Mouse (Mus musculus): ENCODE results near the gene Olfr283. TPM values are rescaled to one million over a fixed set of nuclear protein-coding genes. Genes with fewer than 3 reads are reported as not detected.
"Not testable (repeated sequence)": the region's sequence is repeated elsewhere in the genome, so short reads cannot be mapped to it uniquely, and the experiment has no call there.

The Olfr283 gene
- not detected in 2 replicates for polyA plus RNA-seq (2012; rRNA removed)

DNA sequence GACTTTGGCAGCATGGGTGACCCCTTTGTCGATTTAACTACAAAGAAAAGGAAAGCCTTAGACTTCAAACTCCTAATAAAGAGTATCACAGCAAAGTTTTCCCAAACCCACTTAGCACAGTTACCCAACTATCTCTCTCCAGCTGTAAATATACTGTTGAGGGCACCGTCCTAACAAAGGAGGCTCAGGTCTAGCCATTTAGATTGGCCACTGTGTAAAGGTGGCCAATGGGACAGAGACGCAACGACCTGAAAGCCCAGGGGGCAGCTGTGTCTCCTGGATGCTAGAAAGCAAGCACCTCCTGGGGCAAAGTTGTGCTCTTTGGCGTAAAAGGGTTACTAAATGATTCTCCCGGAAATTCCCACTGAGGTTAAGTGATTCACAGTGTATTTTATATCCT is at the start of gene Olfr283:
Gene Olfr283, minus strand, starts transcription at position 101 of the 400 bp plus-strand sequence.
- Histone ChIP-seq H3K36me3 (ENCODE audit: control insufficient read depth, insufficient read depth, low read length) (no peaks in the 10 kb centered on the region), H3K27ac (ENCODE audit: insufficient read depth, low read depth, low read length) (no peak within 1 kb of the TSS), H3K27me3 (replicated peaks; ENCODE audit: control insufficient read depth, insufficient read depth, low read length) (no peaks in the 10 kb centered on the region), H3K4me1 (ENCODE audit: control insufficient read depth, insufficient read depth, low read length) (no peaks in the 10 kb centered on the region), H3K4me3 (ENCODE audit: insufficient read depth, low read depth, low read length) (no peak within 1 kb of the TSS)
- 85% methylated on average over 6 of the region's 6 CpGs for WGBS
- TF ChIP-seq CTCF (conservative IDR thresholded peaks at IDR 0.05; ENCODE audit: insufficient read depth, insufficient read length, low read depth, low read length) (no peak), POLR2A (IDR thresholded peaks at IDR 0.05; ENCODE audit: low read depth, low read length) (no peak)
- DNase-seq: no peak

DNA sequence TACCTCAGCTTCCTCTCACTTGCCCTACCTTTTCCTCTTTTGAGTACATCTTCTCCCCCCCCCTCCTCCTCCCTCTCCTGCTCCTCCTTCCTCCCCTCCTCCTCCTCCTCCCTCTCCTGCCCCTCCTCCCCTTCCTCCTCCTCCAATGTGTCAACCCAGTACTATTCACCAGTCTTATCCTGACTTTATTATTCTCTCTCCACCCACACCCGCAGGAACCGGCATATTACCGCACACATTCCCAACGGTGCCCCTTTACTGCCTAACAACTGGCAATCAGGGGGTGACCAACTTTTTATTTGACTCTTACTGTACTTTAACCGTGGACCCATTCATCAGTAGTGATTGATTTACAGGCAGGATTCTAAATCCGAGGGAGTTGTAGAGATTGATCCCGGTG is 44.4 kb upstream of the Olfr283 start:
- TF ChIP-seq POLR2A (IDR thresholded peaks at IDR 0.05; ENCODE audit: low read depth, low read length): no peak
- TF ChIP-seq CTCF (conservative IDR thresholded peaks at IDR 0.05; ENCODE audit: insufficient read depth, insufficient read length, low read depth, low read length): no peak
- no peak overlapping the region for H3K4me3 ChIP-seq (ENCODE audit: insufficient read depth, low read depth, low read length)
- H3K4me1 ChIP-seq (ENCODE audit: control insufficient read depth, insufficient read depth, low read length): no peaks in the 10 kb centered on the region
- no peak for DNase-seq
- H3K36me3 ChIP-seq (ENCODE audit: control insufficient read depth, insufficient read depth, low read length): no peaks in the 10 kb centered on the region
- WGBS: 33% methylated on average over 7 of the region's 7 CpGs
- no peak overlapping the region for H3K27ac ChIP-seq (ENCODE audit: insufficient read depth, low read depth, low read length)
- no peaks in the 10 kb centered on the region for H3K27me3 ChIP-seq (replicated peaks; ENCODE audit: control insufficient read depth, insufficient read depth, low read length)

DNA sequence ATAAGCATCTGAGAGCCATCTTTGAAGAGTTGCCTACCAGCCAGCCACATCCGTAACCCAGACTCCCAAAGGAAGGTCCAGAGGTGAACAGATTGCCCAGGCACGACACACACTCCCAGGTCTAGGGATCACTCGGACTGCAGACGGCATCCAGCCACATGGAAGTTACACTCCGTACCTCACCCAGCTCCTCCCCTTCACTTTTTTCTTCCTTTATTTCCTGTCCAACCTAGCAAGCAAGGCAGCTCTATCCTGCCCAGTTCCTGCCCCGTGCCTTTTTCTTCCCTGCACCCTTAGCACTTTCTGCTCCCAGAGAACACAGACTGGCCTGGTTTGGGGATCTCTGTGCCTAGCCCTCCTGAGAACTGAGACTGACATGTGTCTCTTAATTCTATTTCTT is 44.0 kb upstream of the Olfr283 start:
- H3K36me3 ChIP-seq (ENCODE audit: control insufficient read depth, insufficient read depth, low read length): no peaks in the 10 kb centered on the region
- no peaks in the 10 kb centered on the region for H3K4me1 ChIP-seq (ENCODE audit: control insufficient read depth, insufficient read depth, low read length)
- TF ChIP-seq POLR2A (IDR thresholded peaks at IDR 0.05; ENCODE audit: low read depth, low read length) (no peak), CTCF (conservative IDR thresholded peaks at IDR 0.05; ENCODE audit: insufficient read depth, insufficient read length, low read depth, low read length) (no peak)
- H3K27me3 ChIP-seq (replicated peaks; ENCODE audit: control insufficient read depth, insufficient read depth, low read length): no peaks in the 10 kb centered on the region
- no peak for DNase-seq
- H3K4me3 ChIP-seq (ENCODE audit: insufficient read depth, low read depth, low read length): no peak overlapping the region
- H3K27ac ChIP-seq (ENCODE audit: insufficient read depth, low read depth, low read length): no peak overlapping the region
- 23% methylated on average over 6 of the region's 6 CpGs for WGBS

DNA sequence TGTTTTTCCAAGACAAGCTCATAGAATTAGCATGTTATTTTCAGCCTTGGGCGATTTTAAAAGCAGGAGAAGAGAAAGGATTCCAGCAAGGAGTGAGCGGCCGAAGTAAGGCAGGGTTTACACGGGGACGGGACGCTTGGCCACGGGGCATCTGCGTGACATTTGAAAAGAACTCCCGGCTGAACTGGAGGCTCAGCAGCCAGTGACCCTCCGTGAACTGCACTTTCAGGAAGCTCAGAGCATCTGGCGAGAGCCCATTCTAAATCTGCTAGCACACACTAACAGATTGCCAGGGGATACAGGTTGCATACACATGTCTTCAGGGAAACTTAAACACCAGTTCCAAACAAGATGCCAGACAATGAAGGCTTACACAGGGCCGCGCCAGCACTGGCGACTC is 43.6 kb upstream of the Olfr283 start:
- no peak for TF ChIP-seq POLR2A (IDR thresholded peaks at IDR 0.05; ENCODE audit: low read depth, low read length)
- TF ChIP-seq CTCF (conservative IDR thresholded peaks at IDR 0.05; ENCODE audit: insufficient read depth, insufficient read length, low read depth, low read length): no peak
- Histone ChIP-seq H3K36me3 (ENCODE audit: control insufficient read depth, insufficient read depth, low read length) (no peaks in the 10 kb centered on the region), H3K4me1 (ENCODE audit: control insufficient read depth, insufficient read depth, low read length) (no peaks in the 10 kb centered on the region), H3K4me3 (ENCODE audit: insufficient read depth, low read depth, low read length) (no peak overlapping the region), H3K27me3 (replicated peaks; ENCODE audit: control insufficient read depth, insufficient read depth, low read length) (no peaks in the 10 kb centered on the region), H3K27ac (ENCODE audit: insufficient read depth, low read depth, low read length) (no peak overlapping the region)
- no peak for DNase-seq
- WGBS: 66% methylated on average over 14 of the region's 14 CpGs

DNA sequence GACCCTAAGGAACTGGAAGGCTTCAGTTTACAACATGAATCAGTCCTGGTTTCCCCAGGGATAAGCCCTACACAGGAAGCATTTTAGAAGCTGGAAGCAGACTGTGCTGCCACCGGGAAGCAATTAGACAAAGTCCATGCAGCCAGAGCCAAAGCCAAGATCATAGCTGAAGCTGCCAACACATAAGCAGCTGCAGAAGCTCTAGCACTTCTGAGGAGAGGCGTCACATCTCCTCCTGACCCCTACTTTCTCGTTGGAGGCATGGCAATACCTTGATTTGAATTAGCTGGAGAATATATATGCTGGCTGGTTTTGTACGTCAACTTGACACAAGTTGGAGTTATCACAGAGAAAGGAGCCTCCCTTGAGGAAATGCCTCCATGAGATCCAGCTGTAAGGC is 40.2 kb upstream of the Olfr283 start:
- Histone ChIP-seq H3K27ac (ENCODE audit: insufficient read depth, low read depth, low read length) (no peak overlapping the region), H3K4me3 (ENCODE audit: insufficient read depth, low read depth, low read length) (no peak overlapping the region), H3K4me1 (ENCODE audit: control insufficient read depth, insufficient read depth, low read length) (no peaks in the 10 kb centered on the region), H3K27me3 (replicated peaks; ENCODE audit: control insufficient read depth, insufficient read depth, low read length) (no peaks in the 10 kb centered on the region), H3K36me3 (ENCODE audit: control insufficient read depth, insufficient read depth, low read length) (no peaks in the 10 kb centered on the region)
- TF ChIP-seq CTCF (conservative IDR thresholded peaks at IDR 0.05; ENCODE audit: insufficient read depth, insufficient read length, low read depth, low read length): no peak
- TF ChIP-seq POLR2A (IDR thresholded peaks at IDR 0.05; ENCODE audit: low read depth, low read length): no peak
- no peak for DNase-seq
- 65% methylated on average over 4 of the region's 4 CpGs for WGBS

DNA sequence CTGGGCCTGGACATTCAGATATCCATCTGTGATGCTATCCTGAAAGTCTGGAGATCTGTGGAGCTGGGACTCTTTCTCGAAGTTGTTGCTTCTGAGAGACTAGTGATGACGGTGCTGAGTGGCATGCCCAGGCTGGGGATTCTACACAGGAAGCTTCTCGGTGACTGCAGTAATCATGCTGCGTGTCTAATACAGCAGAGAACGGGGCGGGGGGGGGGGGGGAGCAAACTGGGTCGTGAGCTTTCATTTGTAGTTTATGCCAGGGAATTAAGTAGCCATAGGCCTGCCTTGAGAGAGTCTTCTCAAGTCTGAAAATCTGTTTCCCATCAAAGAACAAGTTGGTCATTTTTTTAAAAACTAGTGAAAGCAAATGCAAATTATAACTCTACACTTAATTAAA is 37.4 kb upstream of the Olfr283 start:
- no peaks in the 10 kb centered on the region for H3K4me1 ChIP-seq (ENCODE audit: control insufficient read depth, insufficient read depth, low read length)
- no peaks in the 10 kb centered on the region for H3K36me3 ChIP-seq (ENCODE audit: control insufficient read depth, insufficient read depth, low read length)
- H3K27me3 ChIP-seq (replicated peaks; ENCODE audit: control insufficient read depth, insufficient read depth, low read length): no peaks in the 10 kb centered on the region
- H3K27ac ChIP-seq (ENCODE audit: insufficient read depth, low read depth, low read length): no peak overlapping the region
- no peak overlapping the region for H3K4me3 ChIP-seq (ENCODE audit: insufficient read depth, low read depth, low read length)
- DNase-seq: no peak
- whole genome bisulfite sequencing: 73% methylated on average over 7 of the region's 7 CpGs
- TF ChIP-seq POLR2A (IDR thresholded peaks at IDR 0.05; ENCODE audit: low read depth, low read length) (no peak), CTCF (conservative IDR thresholded peaks at IDR 0.05; ENCODE audit: insufficient read depth, insufficient read length, low read depth, low read length) (no peak)

DNA sequence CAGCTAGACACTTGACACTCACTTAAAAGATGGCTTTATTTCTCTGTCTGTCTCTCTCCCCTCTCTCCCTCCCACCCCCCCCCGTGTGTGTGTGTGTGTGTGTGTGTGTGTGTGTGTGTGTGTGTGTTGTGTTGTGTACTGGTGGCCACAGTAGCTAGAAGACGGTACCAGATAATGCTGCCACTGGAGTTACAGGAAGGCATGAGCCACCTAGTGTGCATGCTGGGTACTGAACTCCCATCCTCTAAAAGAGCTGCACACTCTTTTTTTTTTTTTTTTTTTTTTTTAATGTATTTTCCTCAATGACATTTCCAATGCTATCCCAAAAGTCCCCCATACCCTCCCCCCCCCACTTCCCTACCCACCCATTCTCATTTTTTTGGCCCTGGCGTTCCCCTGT is 36.5 kb upstream of the Olfr283 start:
- not testable (repeated sequence) for DNase-seq

DNA sequence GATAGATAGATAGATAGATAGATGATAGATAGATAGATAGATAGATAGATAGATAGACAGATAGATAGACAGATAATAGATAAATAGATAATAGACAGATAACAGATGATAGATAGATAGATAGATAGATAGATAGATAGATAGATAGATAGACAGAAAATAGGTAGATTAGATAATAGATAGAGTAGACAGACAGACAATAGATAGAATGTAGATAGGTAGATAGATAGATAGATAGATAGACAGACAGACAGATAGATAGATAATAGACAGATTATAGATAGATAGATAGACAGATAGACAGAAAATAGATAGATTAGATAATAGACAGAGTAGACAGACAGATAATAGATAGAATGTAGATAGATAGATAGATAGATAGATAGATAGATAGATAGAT is 36.1 kb upstream of the Olfr283 start:
- H3K27ac ChIP-seq (ENCODE audit: insufficient read depth, low read depth, low read length); H3K4me3 ChIP-seq (ENCODE audit: insufficient read depth, low read depth, low read length); H3K4me1 ChIP-seq (ENCODE audit: control insufficient read depth, insufficient read depth, low read length); H3K36me3 ChIP-seq (ENCODE audit: control insufficient read depth, insufficient read depth, low read length); DNase-seq; H3K27me3 ChIP-seq (replicated peaks; ENCODE audit: control insufficient read depth, insufficient read depth, low read length): not testable (repeated sequence)

More for the DNA sequence above, 36.5 kb upstream of the Olfr283 start:
- TF ChIP-seq CTCF (conservative IDR thresholded peaks at IDR 0.05; ENCODE audit: insufficient read depth, insufficient read length, low read depth, low read length): peak; percentile 51; the same call in 1 of the 2 replicates
- not testable (repeated sequence) for H3K27me3 ChIP-seq (replicated peaks; ENCODE audit: control insufficient read depth, insufficient read depth, low read length); H3K36me3 ChIP-seq (ENCODE audit: control insufficient read depth, insufficient read depth, low read length); H3K4me1 ChIP-seq (ENCODE audit: control insufficient read depth, insufficient read depth, low read length); H3K4me3 ChIP-seq (ENCODE audit: insufficient read depth, low read depth, low read length); H3K27ac ChIP-seq (ENCODE audit: insufficient read depth, low read depth, low read length)
- WGBS: 5% methylated on average over 2 of the region's 3 CpGs
